Mouse (Mus musculus) midbrain, embryonic 10.5 days (tissue): ENCODE measurements around the gene Ylpm1. TPM values are rescaled to one million over a fixed set of nuclear protein-coding genes. Genes with fewer than 3 reads are reported as not detected.
A peak's percentile ranks its signal among the peaks of the same experiment; 100 is the strongest.

ENCODE experiments used
- DNase-seq: peaks from one replicate; pipeline ENCODE4 v3.0.0-alpha.2; 2017; ENCODE audit warnings: low spot score
- H3K27ac ChIP-seq: fragments of 300-500 bp; sonication (generic); replicated peaks from 2 replicates; pipeline ENCODE4 v1.5.1; 2016; ENCODE audit warnings: mild to moderate bottlenecking
- H3K27me3 ChIP-seq: fragments of 300-500 bp; sonication (generic); 2 replicates; pipeline ENCODE4 v1.6.1; 2016; ENCODE audit warnings: low read depth, mild to moderate bottlenecking; ENCODE audit not compliant: poor library complexity, severe bottlenecking
- H3K36me3 ChIP-seq: fragments of 300-500 bp; sonication (generic); 2 replicates; pipeline ENCODE4 v1.6.1; 2016; ENCODE audit warnings: mild to moderate bottlenecking, moderate library complexity
- H3K4me1 ChIP-seq: fragments of 300-500 bp; sonication (generic); 2 replicates; pipeline ENCODE4 v1.6.1; 2016
- H3K4me3 ChIP-seq: fragments of 300-500 bp; sonication (generic); 2 replicates; pipeline ENCODE4 v1.5.1; 2016; ENCODE audit warnings: mild to moderate bottlenecking, moderate library complexity
- H3K9me3 ChIP-seq: fragments of 300-500 bp; sonication (generic); replicated peaks from 2 replicates; pipeline ENCODE4 v1.6.1; 2016; ENCODE audit warnings: mild to moderate bottlenecking
- WGBS: fragments of 180-500 bp; shearing (Covaris S2); methylation state at CpG from one replicate; pipeline ENCODE4 v1.1.7; 2016; 5-methylcytosine and 5-hydroxymethylcytosine counted together
- polyA plus RNA-seq: library from polyadenylated mRNA; unstranded; fragments of >200 nt; fragmentation: Nextera tagmentation; extraction: Ambion mirVana; gene quantifications from 2 replicates; pipeline ENCODE4 v1.2.1, GENCODE M21; 2016

The Ylpm1 gene
- polyA plus RNA-seq, 1 experiment from 2014 or later, result 30.9 TPM

DNA sequence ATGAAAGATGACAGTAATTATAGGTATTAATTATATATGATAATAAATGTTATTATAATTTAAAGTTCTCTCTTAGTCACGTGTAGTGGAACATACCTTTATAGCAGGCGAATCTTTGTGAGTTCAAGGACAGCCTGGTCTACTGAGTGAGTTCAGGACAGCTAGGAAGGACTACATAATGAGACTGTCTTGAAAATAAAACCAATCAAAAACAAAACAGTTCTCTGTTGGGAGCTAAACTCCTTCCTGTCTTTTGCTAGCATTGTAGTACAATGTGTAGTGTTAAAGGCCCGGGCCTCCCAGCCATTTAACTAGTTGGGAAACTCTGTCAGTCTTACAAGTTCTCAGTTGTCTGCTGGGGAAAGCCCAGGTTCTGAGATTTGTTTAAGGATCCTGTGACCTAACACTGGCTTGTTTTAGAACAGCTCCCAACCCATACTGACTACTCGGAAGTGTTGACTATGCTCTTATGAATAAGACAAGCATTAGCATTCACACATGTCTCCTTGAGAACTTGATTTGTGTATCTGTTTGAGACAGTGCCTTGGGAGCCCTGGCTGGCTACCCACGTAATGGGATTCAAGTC, 105.5 kb downstream of the Ylpm1 start:
- no peak for DNase-seq
- 81% methylated on average over 5 of the region's 5 CpGs for WGBS

GRCm38 (mm10) chr12:85103096-85103495, 107.0 kb downstream of the Ylpm1 start:
- no peak for DNase-seq
- 86% methylated on average over 8 of the region's 8 CpGs for WGBS
- Histone ChIP-seq H3K9me3 (no peaks in the 10 kb centered on the region), H3K27me3 (no peaks in the 10 kb centered on the region), H3K4me1 (peaks cover 22% of the 10 kb centered on the region), H3K27ac (no peak overlapping the region), H3K36me3 (no peaks in the 10 kb centered on the region), H3K4me3 (no peak overlapping the region)

More for the DNA sequence above, 105.5 kb downstream of the Ylpm1 start:
- Histone ChIP-seq H3K4me1 (peaks cover 20% of the 10 kb centered on the region), H3K4me3 (no peak overlapping the region), H3K27me3 (no peaks in the 10 kb centered on the region), H3K36me3 (no peaks in the 10 kb centered on the region), H3K27ac (no peak overlapping the region), H3K9me3 (no peaks in the 10 kb centered on the region)

DNA sequence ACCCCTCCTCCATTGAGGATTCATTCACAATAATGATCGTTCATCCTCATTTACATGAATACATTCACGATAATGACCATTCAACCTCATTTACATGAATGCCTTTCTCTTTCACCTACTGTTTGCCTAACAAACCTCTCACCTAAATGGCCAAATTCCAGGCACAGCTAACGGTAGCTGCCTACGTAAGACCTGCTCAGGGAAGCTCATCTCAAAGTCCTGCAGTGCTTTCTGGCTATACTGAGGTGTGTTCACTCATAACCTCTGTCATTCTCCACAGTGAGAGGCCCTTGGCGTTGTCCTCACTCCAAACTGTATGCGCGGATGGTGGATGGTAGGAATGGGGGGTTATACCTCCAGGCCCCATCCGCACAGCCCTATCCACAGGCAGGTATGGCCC, 108.7 kb downstream of the Ylpm1 start:
- peaks cover 32% of the 10 kb centered on the region for H3K4me1 ChIP-seq
- no peaks in the 10 kb centered on the region for H3K9me3 ChIP-seq
- H3K27ac ChIP-seq, result no peak overlapping the region
- H3K4me3 ChIP-seq, result no peak overlapping the region
- 89% methylated on average over 8 of the region's 8 CpGs for WGBS
- no peaks in the 10 kb centered on the region for H3K27me3 ChIP-seq
- H3K36me3 ChIP-seq, result no peaks in the 10 kb centered on the region
- no peak for DNase-seq

DNA sequence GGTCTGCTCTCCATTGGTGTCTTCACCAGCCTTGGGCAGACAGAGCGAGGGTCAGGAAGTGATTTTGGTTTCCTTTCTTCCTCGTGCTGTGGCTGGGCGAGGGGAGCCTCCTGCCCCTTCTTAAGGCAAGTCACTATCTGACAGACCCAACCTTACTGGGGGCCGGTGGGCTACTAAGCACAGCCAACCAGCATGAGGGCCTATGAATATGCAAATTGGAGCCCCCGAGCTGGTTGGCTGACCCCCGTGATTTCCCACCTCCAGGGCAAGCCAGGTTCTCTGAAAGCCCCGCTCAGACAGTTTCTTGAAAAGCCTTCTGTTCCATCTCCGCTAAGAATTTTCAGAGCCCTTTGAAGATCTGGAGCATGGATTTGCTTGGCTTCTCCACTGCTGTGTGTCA, 110.2 kb downstream of the Ylpm1 start:
- H3K27me3 ChIP-seq, result no peaks in the 10 kb centered on the region
- H3K4me3 ChIP-seq, result peak overlapping the region; percentile 41
- no peaks in the 10 kb centered on the region for H3K9me3 ChIP-seq
- peaks cover 32% of the 10 kb centered on the region for H3K4me1 ChIP-seq
- H3K27ac ChIP-seq, result 0 out of 2 replicates have a peak overlapping the region, but pooled peaks have one; percentile 25
- no peaks in the 10 kb centered on the region for H3K36me3 ChIP-seq
- DNase-seq, result peak; percentile 38
- WGBS, result 2% methylated on average over 8 of the region's 8 CpGs

DNA sequence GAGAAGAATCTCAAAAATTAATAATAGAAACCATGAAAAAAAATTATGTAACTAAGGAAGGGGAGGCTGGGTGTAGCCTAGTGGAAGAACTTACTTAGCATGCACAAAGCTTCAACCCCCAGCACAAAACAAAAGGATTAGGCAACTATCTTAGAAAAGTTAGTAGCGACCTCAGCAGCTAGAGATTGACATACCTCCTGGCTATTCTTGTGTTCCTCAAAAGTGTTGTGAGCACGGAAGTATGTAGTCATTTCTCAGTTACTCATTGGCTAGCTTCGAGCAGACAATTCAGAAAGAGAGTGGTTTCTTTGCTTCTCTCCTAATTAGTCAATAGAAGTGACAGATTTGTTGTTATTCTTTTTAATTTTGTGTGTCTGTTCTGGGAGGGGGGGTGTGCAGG, 112.5 kb downstream of the Ylpm1 start:
- no peaks in the 10 kb centered on the region for H3K9me3 ChIP-seq
- H3K27me3 ChIP-seq, result no peaks in the 10 kb centered on the region
- DNase-seq, result no peak
- peaks cover 9% of the 10 kb centered on the region; the same call in 1 of the 2 replicates for H3K36me3 ChIP-seq
- no peak overlapping the region for H3K4me3 ChIP-seq
- H3K27ac ChIP-seq, result no peak overlapping the region
- H3K4me1 ChIP-seq, result peaks cover 48% of the 10 kb centered on the region
- WGBS, result 64% methylated on average over 3 of the region's 3 CpGs

GRCm38 (mm10) chr12:85109426-85109825, 113.3 kb downstream of the Ylpm1 start:
- H3K9me3 ChIP-seq, result no peaks in the 10 kb centered on the region
- DNase-seq, result no peak
- WGBS, result 31% methylated on average over 4 of the region's 4 CpGs
- peaks cover 48% of the 10 kb centered on the region for H3K4me1 ChIP-seq
- no peaks in the 10 kb centered on the region for H3K27me3 ChIP-seq
- H3K4me3 ChIP-seq, result 0 out of 2 replicates have a peak overlapping the region, but pooled peaks have one; percentile 7
- no peak overlapping the region; the same call in 1 of the 2 replicates for H3K27ac ChIP-seq
- peaks cover 13% of the 10 kb centered on the region; the same call in 1 of the 2 replicates for H3K36me3 ChIP-seq

DNA sequence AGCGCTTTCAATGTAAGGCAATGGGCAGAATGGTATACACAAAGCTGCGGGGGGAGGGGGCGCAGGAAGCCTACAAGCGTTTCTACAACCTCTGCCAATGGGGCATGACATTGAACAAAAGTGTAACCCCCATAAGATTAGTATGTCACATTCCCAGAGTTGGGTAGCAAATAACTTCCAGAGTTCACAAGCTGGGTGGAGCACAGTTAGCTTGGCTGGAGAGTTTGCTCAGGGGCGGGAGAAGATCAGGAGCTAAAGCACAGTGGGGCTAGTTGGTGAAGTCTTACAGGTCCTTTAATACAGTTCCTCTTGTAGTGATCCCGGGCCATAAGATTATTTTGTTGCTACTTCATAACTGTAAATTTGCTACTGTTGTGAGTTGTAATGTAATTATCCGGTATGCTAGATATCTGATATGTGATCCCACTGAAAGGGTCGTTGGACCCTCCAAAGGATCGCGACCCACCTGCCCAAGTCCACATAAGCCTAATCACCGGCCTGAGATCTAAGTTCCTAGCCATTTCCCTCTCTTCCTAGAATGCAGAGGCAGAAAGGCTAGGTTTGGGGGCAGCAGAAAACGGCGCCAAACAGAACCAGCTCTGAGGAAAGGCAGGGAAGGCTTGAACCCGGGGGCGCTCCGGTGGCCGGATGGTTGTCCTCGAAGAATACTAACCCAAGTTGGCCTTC, 114.0 kb downstream of the Ylpm1 start:
- H3K27me3 ChIP-seq, result no peaks in the 10 kb centered on the region
- peak overlapping the region; percentile 100 for H3K4me3 ChIP-seq
- no peak for DNase-seq
- 16% methylated on average over 18 of the region's 18 CpGs for WGBS
- H3K9me3 ChIP-seq, result no peaks in the 10 kb centered on the region
- H3K36me3 ChIP-seq, result peaks cover 20% of the 10 kb centered on the region
- peaks cover 48% of the 10 kb centered on the region for H3K4me1 ChIP-seq
- H3K27ac ChIP-seq, result peak overlapping the region; percentile 94

GRCm38 (mm10) chr12:85110698-85111592, 114.8 kb downstream of the Ylpm1 start, which contains the start of the genes Prox2 and Dlst:
Gene Prox2 (minus strand): TSS chr12:85110759.
Gene Dlst (plus strand): TSS chr12:85110833.
- DNase-seq, result peak; percentile 92
- WGBS, result under 1% methylated on average over 83 of the region's 83 CpGs
- Histone ChIP-seq H3K27me3 (no peaks in the 10 kb centered on the region), H3K4me3 (peak within 1 kb of the TSS; percentile 100), H3K4me1 (peaks cover 48% of the 10 kb centered on the region), H3K27ac (peak within 1 kb of the TSS; percentile 94), H3K9me3 (no peaks in the 10 kb centered on the region), H3K36me3 (peaks cover 24% of the 10 kb centered on the region)

DNA sequence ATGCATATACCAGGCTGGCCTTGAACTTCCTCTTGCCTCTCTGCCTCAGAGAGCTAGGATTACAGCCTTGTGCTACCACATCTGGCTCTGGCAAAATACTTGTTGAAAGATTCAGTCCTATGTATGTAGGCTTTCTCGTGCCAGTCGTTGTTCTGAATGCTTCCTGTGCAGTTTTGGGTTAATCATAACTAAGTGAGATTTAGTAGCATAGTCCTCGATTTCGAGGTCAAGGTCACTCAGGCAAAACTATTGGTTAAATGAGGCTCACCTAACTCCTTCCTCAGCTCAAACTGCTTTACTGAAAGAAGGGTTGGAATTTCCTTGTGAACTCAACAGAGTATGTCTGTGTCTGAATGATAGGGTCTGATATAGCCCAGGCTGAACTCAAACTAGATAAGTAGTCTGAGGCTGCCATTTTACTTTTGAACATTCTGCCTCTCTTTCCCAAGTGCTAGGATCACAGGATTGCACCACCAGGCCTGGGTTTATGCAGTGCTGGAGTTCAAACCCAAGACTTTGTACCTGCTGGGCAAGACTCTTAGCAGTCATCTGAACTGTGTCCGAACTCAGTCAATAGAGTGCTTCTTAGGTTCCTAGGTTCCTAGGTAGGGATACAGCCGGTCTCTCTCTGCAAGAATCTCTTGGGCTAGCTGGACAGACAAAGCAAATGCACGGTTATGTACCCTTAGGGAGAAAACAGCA, 116.6 kb downstream of the Ylpm1 start:
- Histone ChIP-seq H3K4me3 (peak overlapping the region; percentile 100; the same call in 1 of the 2 replicates), H3K27me3 (no peaks in the 10 kb centered on the region), H3K27ac (no peak overlapping the region), H3K4me1 (peaks cover 38% of the 10 kb centered on the region), H3K9me3 (no peaks in the 10 kb centered on the region), H3K36me3 (peaks cover 38% of the 10 kb centered on the region)
- WGBS, result 90% methylated on average over 7 of the region's 7 CpGs
- no peak for DNase-seq

DNA sequence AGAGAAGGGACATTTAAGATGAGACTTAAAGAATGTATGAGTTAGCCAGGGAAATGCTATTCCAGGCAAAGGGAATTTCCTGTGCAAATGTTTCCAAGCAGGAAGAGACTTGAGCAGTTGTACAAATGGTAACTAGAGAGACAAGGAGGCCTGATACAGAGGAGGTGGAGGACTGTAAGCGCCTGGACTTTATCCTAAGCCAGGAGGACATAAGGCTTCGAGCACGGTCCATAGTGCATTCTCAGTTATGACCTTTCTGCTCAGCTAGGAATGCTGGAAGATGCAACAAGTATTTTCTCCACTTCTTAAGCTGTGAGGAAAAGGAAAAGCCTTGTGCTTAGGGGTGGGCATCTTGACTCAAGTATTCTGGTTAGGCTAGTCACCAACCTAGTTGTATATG, 117.2 kb downstream of the Ylpm1 start:
- peaks cover 44% of the 10 kb centered on the region for H3K36me3 ChIP-seq
- WGBS, result 96% methylated on average over 3 of the region's 3 CpGs
- no peaks in the 10 kb centered on the region for H3K9me3 ChIP-seq
- H3K27me3 ChIP-seq, result no peaks in the 10 kb centered on the region
- H3K4me3 ChIP-seq, result no peak overlapping the region; the same call in 1 of the 2 replicates
- DNase-seq, result no peak
- peaks cover 38% of the 10 kb centered on the region for H3K4me1 ChIP-seq
- H3K27ac ChIP-seq, result no peak overlapping the region

- 98% methylated on average over 3 of the region's 3 CpGs for WGBS
- peaks cover 50% of the 10 kb centered on the region for H3K36me3 ChIP-seq
- H3K27me3 ChIP-seq, result no peaks in the 10 kb centered on the region
- H3K4me3 ChIP-seq, result no peak overlapping the region
- H3K4me1 ChIP-seq, result peaks cover 37% of the 10 kb centered on the region
- H3K27ac ChIP-seq, result no peak overlapping the region
- H3K9me3 ChIP-seq, result no peaks in the 10 kb centered on the region
- no peak for DNase-seq
These were observed 117.8 kb downstream of the Ylpm1 start for GRCm38 (mm10) chr12:85113917-85114316.

DNA sequence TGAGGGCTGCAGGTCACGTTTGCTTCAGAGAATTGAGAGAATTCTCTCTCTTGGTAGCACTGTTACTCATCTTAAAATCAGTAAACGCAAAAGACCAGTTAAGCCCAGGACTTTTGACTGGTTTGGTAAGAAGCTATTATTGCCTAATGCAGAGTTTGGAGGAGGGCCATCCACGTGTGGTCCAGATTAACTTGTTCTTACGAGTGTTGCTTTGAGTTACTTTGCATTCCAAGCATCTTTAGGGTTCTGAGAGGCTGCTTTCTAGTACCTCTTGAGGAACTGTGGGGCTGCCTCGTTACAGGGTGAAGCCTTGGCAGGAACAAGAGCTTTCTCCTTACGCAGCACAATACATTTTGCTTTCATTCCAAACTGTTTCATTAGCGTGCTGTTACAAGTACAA, 119.6 kb downstream of the Ylpm1 start:
- no peak overlapping the region for H3K27ac ChIP-seq

More for the DNA sequence above, 119.6 kb downstream of the Ylpm1 start:
- Histone ChIP-seq H3K27me3 (no peaks in the 10 kb centered on the region), H3K4me3 (no peak overlapping the region), H3K4me1 (peaks cover 22% of the 10 kb centered on the region), H3K9me3 (no peaks in the 10 kb centered on the region), H3K36me3 (peaks cover 68% of the 10 kb centered on the region)
- DNase-seq, result no peak
- WGBS, result 77% methylated on average over 7 of the region's 7 CpGs
